Mouse (Mus musculus) B cell, adult 67 days (primary cell): ENCODE results near the gene Zfp663. TPM values are rescaled to one million over a fixed set of nuclear protein-coding genes. Genes with fewer than 3 reads are reported as not detected.

Source experiments
- total RNA-seq, 2 experiments: library from RNA; stranded (reverse); gene quantifications; 4 replicates each; pipeline ENCODE4 v1.2.4; 2023

Zfp663 gene
- total RNA-seq = not detected

GRCm38 (mm10) chr2:165368496-165368895, at the start of gene Zfp663:
Gene Zfp663 (minus strand): TSS chr2:165368729.

GRCm38 (mm10) chr2:165387844-165388495, 19.4 kb upstream of the Zfp663 start, which contains the start of gene Zfp334:
Gene Zfp334 (minus strand): TSS chr2:165388259.

GRCm38 (mm10) chr2:165326304-165327190, 42.0 kb downstream of the Zfp663 start, which contains the start of gene Elmo2:
Gene Elmo2 (minus strand): TSS chr2:165326479.

Other genes starting within 250 kb of the Zfp663 start
- not detected for gene Cdh22, start 133.9 kb downstream of the Zfp663 start, total RNA-seq
- gene Slc35c2, start 80.9 kb downstream of the Zfp663 start, total RNA-seq = 10 to 100 TPM; 66.9 to 77.8 TPM
- 10 to 100 TPM; 35.1 to 35.6 TPM for gene Elmo2, start 42.2 kb downstream of the Zfp663 start, total RNA-seq
- not detected for gene Zfp334, start 19.5 kb upstream of the Zfp663 start, total RNA-seq
- gene Ocstamp, start 31.7 kb upstream of the Zfp663 start, total RNA-seq = not detected
- gene Slc13a3, start 104.5 kb upstream of the Zfp663 start, total RNA-seq = not detected
- gene Trp53rka, start 124.6 kb upstream of the Zfp663 start, total RNA-seq = 10 to 100 TPM; 19.8 to 21.6 TPM
- gene Slc2a10, start 135.1 kb upstream of the Zfp663 start, total RNA-seq = not detected
- gene Eya2, start 226.3 kb upstream of the Zfp663 start, total RNA-seq = under 1 TPM; 0.36 to 0.78 TPM